Mouse (Mus musculus): ENCODE measurements around the gene Dennd2d. TPM values are rescaled to one million over a fixed set of nuclear protein-coding genes. Genes with fewer than 3 reads are reported as not detected.
A peak's percentile ranks its signal among the peaks of the same experiment; 100 is the strongest.

Gene Dennd2d
- polyA plus RNA-seq (2016; fragmentation: Nextera tagmentation; extraction: Ambion mirVana): 0.49 and 0.59 TPM in 2 replicates

DNA sequence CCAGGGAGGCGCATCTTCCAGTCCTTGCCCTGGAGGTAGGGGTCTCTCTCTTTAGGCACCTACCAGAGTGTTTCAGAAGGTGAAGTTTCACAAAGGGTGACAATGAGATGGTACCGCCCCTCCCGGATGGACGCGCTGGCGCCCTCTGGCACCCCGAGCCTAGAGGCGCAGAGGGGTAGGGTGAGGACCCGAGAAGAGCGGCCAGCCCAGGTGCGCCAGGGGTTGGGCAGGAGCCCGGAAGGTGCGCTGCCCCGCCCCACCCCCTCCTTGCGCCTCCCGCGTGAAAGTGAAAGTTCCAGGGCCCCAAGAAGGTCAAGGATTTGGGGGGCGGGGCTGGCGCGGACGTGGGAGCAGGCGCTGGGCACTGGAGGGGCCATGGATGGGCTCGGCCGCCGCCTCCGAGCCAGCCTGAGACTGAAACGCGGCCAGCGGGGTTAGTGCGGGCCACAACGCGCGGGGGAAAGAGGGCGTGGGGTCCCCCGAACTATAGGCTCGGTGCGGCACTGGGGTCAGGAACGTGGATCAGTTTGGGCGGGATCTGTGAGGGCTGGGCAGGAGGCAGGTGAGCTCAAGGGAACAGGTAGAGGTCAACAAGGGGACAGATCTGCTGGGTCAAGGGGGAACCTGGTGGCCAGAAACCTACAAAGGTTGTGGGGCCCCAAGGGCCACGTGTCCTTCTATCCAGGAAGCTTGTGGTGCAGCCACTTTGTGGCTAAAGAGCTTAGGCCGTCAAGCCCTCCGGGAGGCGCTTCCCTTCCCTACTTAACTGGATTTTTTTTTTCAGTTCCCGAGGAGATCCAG lies at the start of gene Dennd2d:
Gene Dennd2d, plus strand, starts transcription at position 125 of the 801 bp plus-strand sequence.
- Histone ChIP-seq H3K9ac (peak within 1 kb of the TSS; percentile 60), H3K27me3 (0 out of 2 replicates have a peak, but pooled peaks cover 13% of the 10 kb centered on the region), H3K4me1 (peaks cover 11% of the 10 kb centered on the region; the same call in 1 of the 2 replicates), H3K4me2 (peak within 1 kb of the TSS; percentile 96), H3K36me3 (replicated peaks) (no peaks in the 10 kb centered on the region), H3K9me3 (no peaks in the 10 kb centered on the region), H3K27ac (no peak within 1 kb of the TSS), H3K4me3 (replicated peaks) (peak within 1 kb of the TSS; percentile 56)
- ATAC-seq (ENCODE audit: low FRiP score): peak; percentile 82
- WGBS: 2% methylated on average over 43 of the region's 44 CpGs

DNA sequence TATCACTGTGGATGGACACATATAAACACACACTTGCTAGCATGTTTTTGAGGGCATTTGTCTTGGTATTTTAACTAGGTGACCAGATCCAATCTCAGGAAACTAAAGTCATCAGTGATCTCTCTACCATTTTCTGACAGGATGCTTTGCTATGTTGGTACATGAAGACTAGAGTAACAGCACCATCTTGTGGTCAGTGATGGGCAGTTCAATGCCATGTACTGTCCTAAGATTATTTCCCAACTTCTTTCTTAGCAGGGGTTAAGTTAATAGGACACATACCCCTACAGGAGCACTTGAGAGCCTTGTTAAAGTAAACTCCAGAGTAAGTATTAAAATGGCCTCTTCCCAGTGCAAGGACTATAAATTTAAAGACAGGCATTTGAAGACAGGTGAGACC lies 33.6 kb upstream of the Dennd2d start:
- Histone ChIP-seq H3K27me3 (no peaks in the 10 kb centered on the region), H3K4me3 (replicated peaks) (no peak overlapping the region), H3K9ac (no peak overlapping the region), H3K36me3 (replicated peaks) (no peaks in the 10 kb centered on the region), H3K4me2 (no peak overlapping the region), H3K4me1 (no peaks in the 10 kb centered on the region), H3K9me3 (no peaks in the 10 kb centered on the region), H3K27ac (no peak overlapping the region)
- peak; percentile 83 for ATAC-seq (ENCODE audit: low FRiP score)

DNA sequence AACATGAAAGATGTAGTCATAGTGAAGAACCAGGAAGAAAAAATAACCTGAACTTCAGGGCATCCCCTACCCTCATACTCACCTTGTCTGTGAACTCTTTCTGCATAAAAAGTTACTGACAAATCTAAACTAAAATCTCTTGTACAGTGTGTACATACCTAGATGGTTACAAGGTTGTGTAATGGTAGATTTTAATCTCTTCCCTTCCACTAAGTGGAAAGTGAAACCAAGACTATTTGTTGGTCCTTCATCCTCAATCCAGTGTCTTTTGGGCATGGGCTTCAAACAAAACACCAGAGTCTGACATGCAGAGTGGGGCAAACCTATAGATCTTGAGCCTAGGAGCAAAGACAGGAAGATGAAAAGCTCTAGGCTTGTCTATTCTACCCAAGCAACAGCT lies 33.2 kb upstream of the Dennd2d start:
- ATAC-seq (ENCODE audit: low FRiP score): no peak
- Histone ChIP-seq H3K4me2 (no peak overlapping the region), H3K4me1 (no peaks in the 10 kb centered on the region), H3K27ac (no peak overlapping the region), H3K9me3 (no peaks in the 10 kb centered on the region), H3K27me3 (no peaks in the 10 kb centered on the region), H3K36me3 (replicated peaks) (no peaks in the 10 kb centered on the region), H3K9ac (no peak overlapping the region), H3K4me3 (replicated peaks) (no peak overlapping the region)

DNA sequence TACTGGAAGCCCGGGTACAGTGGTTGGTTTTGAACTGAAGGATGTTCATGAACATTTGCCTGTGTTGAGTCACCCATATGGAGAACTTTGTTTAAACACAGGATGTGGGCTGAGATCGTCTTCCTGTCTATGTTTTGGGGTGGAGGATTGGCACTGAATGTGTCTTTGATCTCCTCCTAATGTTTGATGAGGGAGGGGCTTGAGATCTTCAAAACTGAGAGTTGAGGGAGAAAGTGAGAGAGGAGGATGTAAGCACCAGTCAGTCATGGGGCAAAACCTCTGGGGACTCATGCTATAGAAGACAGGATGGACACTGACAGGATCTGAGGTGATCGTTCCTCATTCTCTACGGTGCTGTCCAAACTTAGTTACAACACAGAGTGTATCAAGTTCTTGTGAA lies 32.6 kb upstream of the Dennd2d start:
- 75% methylated on average over 4 of the region's 4 CpGs for WGBS
- Histone ChIP-seq H3K9ac (no peak overlapping the region), H3K9me3 (no peaks in the 10 kb centered on the region), H3K27me3 (no peaks in the 10 kb centered on the region), H3K4me2 (no peak overlapping the region), H3K4me1 (no peaks in the 10 kb centered on the region), H3K27ac (no peak overlapping the region), H3K4me3 (replicated peaks) (no peak overlapping the region), H3K36me3 (replicated peaks) (no peaks in the 10 kb centered on the region)
- ATAC-seq (ENCODE audit: low FRiP score): no peak

DNA sequence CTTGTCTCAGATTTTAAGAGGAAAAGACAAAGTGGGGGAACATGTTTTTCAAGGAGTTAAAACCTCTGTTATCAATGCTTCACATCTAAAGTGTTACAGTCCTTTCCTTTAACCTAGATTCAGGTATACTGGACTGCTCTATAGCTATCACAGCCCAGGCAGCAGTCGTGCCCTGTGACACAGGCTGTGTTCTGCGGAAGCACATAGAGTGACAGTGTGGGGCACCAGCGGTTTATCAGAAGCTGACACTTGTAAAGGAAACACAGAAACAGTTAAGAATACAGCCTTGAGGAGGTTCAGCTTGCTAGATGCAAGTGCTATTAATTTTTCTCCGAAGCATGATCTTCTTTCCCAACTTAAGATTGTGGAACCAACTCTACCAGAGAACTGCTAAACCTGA lies 29.6 kb upstream of the Dennd2d start:
- Histone ChIP-seq H3K27me3 (no peaks in the 10 kb centered on the region), H3K9me3 (no peaks in the 10 kb centered on the region), H3K36me3 (replicated peaks) (no peaks in the 10 kb centered on the region), H3K4me1 (no peaks in the 10 kb centered on the region), H3K9ac (no peak overlapping the region), H3K4me2 (no peak overlapping the region), H3K4me3 (replicated peaks) (no peak overlapping the region), H3K27ac (no peak overlapping the region)
- WGBS: 74% methylated on average over 4 of the region's 4 CpGs
- ATAC-seq (ENCODE audit: low FRiP score): no peak

DNA sequence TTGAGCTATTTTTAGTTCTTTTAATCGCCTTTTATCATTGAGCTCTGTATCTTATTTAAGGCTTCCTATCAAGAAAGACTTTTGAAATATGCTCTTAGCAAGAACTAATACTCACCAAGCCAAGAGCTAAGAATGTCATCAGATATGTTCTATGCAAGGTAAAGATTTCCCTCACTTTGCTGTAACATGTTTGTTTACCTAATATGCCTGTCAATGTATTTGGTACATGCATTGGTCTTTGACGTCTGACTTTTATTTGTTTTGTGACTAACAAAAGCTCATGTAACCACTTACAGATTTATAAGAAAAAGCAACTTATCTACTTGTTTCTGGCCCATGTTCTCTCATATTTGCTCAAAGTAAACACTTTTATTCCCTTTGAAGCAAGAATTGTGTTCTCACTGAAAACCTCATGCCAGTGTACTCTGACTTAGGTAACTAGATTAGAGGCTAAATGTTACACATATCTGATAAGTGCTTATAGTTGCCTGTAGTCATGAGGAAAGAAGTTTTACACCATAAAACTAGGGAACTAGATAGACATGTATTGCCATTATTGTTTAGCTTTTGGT lies 24.8 kb upstream of the Dennd2d start:
- Histone ChIP-seq H3K27me3 (no peaks in the 10 kb centered on the region), H3K36me3 (replicated peaks) (no peaks in the 10 kb centered on the region), H3K9me3 (no peaks in the 10 kb centered on the region), H3K27ac (no peak overlapping the region), H3K4me3 (replicated peaks) (no peak overlapping the region), H3K4me1 (no peaks in the 10 kb centered on the region), H3K4me2 (no peak overlapping the region), H3K9ac (no peak overlapping the region)
- ATAC-seq (ENCODE audit: low FRiP score): no peak
- 92% methylated on average over 2 of the region's 2 CpGs for WGBS

DNA sequence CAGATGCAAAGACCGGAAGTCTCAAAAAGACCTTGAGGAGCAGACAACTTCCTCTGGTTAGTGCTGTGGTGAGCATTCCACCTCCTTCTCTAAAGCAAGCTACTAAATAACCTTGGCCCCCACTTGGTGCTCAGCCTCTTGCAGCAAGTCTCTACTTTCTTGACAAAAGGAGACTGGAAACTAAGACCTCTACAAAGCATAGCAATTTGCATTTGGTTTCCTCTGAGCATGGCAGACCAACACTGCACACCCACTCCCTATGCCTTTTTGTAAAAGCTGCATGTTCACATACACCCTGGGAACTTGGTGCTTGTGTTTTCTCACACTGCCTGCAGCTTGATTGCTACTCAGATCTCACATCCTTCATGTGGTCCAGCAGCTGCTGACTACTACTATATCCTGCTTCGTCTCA lies 20.1 kb upstream of the Dennd2d start:
- Histone ChIP-seq H3K27me3 (no peaks in the 10 kb centered on the region), H3K27ac (no peak overlapping the region), H3K9ac (no peak overlapping the region), H3K9me3 (no peaks in the 10 kb centered on the region), H3K4me1 (no peaks in the 10 kb centered on the region), H3K4me2 (no peak overlapping the region), H3K36me3 (replicated peaks) (no peaks in the 10 kb centered on the region), H3K4me3 (replicated peaks) (no peak overlapping the region)
- WGBS: 94% methylated on average over 2 of the region's 2 CpGs
- no peak for ATAC-seq (ENCODE audit: low FRiP score)

DNA sequence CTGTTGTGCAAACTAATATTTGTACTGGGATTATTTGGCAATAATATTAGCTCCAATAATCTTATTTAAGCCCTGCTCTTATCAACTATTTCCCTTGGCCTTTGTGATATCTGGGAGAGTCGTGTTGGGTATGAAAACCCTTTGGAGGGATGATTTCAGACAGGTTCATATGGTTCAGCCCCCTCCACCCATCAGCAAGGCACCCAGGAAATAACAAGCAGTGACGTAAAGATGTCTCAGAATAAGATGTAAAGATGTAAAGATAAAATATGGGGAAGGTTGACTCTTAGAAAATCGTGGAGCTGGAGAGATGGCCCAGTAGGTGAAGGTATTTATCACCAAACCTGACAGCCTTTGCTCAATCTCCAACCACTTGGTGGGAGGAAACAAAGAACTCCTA lies 19.7 kb upstream of the Dennd2d start:
- Histone ChIP-seq H3K9me3 (no peaks in the 10 kb centered on the region), H3K9ac (no peak overlapping the region), H3K4me3 (replicated peaks) (no peak overlapping the region), H3K27ac (no peak overlapping the region), H3K4me1 (no peaks in the 10 kb centered on the region), H3K36me3 (replicated peaks) (no peaks in the 10 kb centered on the region), H3K27me3 (no peaks in the 10 kb centered on the region), H3K4me2 (no peak overlapping the region)
- no peak for ATAC-seq (ENCODE audit: low FRiP score)
- 70% methylated on average over 3 of the region's 3 CpGs for WGBS

DNA sequence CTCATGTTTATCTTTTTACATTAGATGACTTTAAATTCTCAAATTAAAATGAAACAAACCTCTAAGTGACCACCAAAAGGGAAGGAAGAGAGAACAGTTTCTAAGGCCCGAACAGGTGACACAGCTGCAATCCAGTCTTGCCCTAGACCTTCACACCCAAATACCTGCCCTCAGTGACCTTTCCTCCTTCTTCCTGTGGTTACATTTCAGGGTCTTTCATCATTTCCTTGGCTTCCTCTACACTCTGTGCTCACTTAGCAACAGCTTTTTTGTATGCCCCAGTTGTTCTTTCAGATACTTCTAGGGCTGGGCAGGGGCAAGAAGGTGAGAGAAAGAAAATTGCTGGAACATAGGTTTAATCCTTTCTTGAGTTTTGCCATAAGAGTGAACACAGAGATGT lies 17.5 kb upstream of the Dennd2d start:
- ATAC-seq (ENCODE audit: low FRiP score): no peak
- Histone ChIP-seq H3K9ac (no peak overlapping the region), H3K36me3 (replicated peaks) (no peaks in the 10 kb centered on the region), H3K27me3 (no peaks in the 10 kb centered on the region), H3K27ac (no peak overlapping the region), H3K9me3 (no peaks in the 10 kb centered on the region), H3K4me3 (replicated peaks) (no peak overlapping the region), H3K4me1 (no peaks in the 10 kb centered on the region), H3K4me2 (no peak overlapping the region)
- 97% methylated on average over 1 of the region's 1 CpGs for WGBS

DNA sequence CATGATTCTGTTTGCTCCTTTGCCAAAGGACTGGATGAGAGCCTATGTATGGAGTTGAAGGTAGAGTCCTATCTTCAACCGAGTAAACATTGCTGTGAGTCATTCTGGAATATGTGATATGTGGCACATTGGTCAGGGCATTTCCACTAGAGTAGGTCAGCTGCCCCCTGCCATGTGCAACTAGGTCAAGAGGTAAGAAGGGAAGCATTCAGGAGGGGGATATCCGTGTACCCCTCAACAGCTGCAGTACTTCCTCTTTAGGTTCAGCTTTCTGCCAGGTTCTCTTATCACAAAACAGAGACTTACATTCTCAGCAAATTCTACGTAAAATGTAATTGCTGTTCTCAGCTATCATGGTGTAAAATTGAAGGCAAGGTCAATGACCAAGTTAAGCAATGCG lies 8.0 kb upstream of the Dennd2d start:
- Histone ChIP-seq H3K27me3 (no peaks in the 10 kb centered on the region), H3K4me3 (replicated peaks) (no peak overlapping the region), H3K9ac (no peak overlapping the region), H3K27ac (no peak overlapping the region), H3K4me1 (no peaks in the 10 kb centered on the region), H3K36me3 (replicated peaks) (no peaks in the 10 kb centered on the region), H3K4me2 (no peak overlapping the region), H3K9me3 (no peaks in the 10 kb centered on the region)
- ATAC-seq (ENCODE audit: low FRiP score): no peak
- 94% methylated on average over 4 of the region's 4 CpGs for WGBS

DNA sequence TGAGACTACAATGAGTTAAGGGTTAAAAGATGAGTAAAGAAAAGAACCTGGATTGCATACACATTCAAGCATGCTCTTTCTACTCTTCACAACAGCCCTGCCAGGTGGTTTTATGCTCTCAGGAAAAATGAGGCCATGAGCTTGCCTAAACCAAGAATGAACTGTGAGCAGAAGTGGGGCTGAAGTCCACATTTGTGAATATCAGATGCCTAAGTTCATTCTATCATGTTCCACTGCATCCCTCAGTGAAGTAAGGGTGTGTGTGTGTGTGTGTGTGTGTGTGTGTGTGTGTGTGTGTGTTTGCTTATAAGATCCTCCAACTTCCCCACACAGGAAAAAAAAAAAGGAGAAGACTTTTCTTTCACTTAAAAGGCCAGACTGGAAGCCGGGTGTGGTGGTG lies 5.3 kb upstream of the Dennd2d start:
- H3K9ac ChIP-seq: no peak overlapping the region
- H3K4me1 ChIP-seq: no peaks in the 10 kb centered on the region
- ATAC-seq (ENCODE audit: low FRiP score): no peak
- no peaks in the 10 kb centered on the region for H3K9me3 ChIP-seq
- H3K4me2 ChIP-seq: no peak overlapping the region
- H3K27ac ChIP-seq: no peak overlapping the region
- no peaks in the 10 kb centered on the region for H3K36me3 ChIP-seq (replicated peaks)
- H3K27me3 ChIP-seq: no peaks in the 10 kb centered on the region
- WGBS: 100% methylated on average over 1 of the region's 1 CpGs
- no peak overlapping the region for H3K4me3 ChIP-seq (replicated peaks)

DNA sequence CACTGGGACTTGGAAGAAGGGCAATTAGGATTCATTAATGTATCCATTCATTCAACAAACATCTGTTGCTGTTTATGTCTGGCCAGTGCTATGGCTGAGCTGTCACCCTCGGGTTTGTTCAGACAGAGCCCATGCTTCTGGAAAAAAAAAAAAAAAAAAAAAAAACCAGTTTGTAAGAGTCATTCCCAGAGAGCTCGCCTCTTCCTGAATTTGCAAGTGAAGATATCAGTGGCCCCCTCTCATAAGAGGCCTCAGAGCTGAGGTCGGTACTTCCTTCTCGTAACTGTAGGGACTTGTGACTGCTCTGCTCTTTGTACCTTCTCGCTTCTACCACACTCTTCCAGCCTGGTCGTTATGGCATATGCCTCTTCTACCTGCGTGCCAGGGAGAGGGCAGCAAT lies 1.1 kb downstream of the Dennd2d start:
- Histone ChIP-seq H3K4me3 (replicated peaks) (no peak overlapping the region), H3K9ac (no peak overlapping the region), H3K4me2 (no peak overlapping the region), H3K4me1 (peaks cover 11% of the 10 kb centered on the region; the same call in 1 of the 2 replicates), H3K36me3 (replicated peaks) (no peaks in the 10 kb centered on the region), H3K27ac (no peak overlapping the region), H3K27me3 (0 out of 2 replicates have a peak, but pooled peaks cover 13% of the 10 kb centered on the region), H3K9me3 (no peaks in the 10 kb centered on the region)
- 76% methylated on average over 7 of the region's 7 CpGs for WGBS
- ATAC-seq (ENCODE audit: low FRiP score): no peak
